Mouse (Mus musculus) heart, embryonic 10.5 days (tissue): Measurements from ENCODE around the gene Neurog3. TPM values are rescaled to one million over a fixed set of nuclear protein-coding genes. Genes with fewer than 3 reads are reported as not detected.
A peak's percentile ranks its signal among the peaks of the same experiment; 100 is the strongest.

Experiments used
- DNase-seq: peaks from one replicate; pipeline ENCODE4 v3.0.0-alpha.2; 2017; ENCODE audit warnings: low spot score
- H3K27ac ChIP-seq: fragments of 300-500 bp; sonication (generic); 2 replicates; pipeline ENCODE4 v1.5.1; 2016; ENCODE audit warnings: mild to moderate bottlenecking
- H3K27me3 ChIP-seq: fragments of 300-500 bp; sonication (generic); 2 replicates; pipeline ENCODE4 v1.6.1; 2016; ENCODE audit warnings: mild to moderate bottlenecking; ENCODE audit not compliant: poor library complexity, insufficient read depth, severe bottlenecking
- H3K36me3 ChIP-seq: fragments of 300-500 bp; sonication (generic); 2 replicates; pipeline ENCODE4 v1.6.1; 2016; ENCODE audit warnings: mild to moderate bottlenecking, moderate library complexity
- H3K4me1 ChIP-seq: fragments of 300-500 bp; sonication (generic); 2 replicates; pipeline ENCODE4 v1.6.1; 2016; ENCODE audit warnings: mild to moderate bottlenecking
- H3K4me3 ChIP-seq: fragments of 300-500 bp; sonication (generic); 2 replicates; pipeline ENCODE4 v1.5.1; 2016; ENCODE audit warnings: mild to moderate bottlenecking, moderate library complexity
- H3K9me3 ChIP-seq: fragments of 300-500 bp; sonication (generic); 2 replicates; pipeline ENCODE4 v1.6.1; 2016; ENCODE audit warnings: mild to moderate bottlenecking, moderate library complexity
- WGBS: fragments of 180-500 bp; shearing (Covaris S2); methylation state at CpG from one replicate; pipeline ENCODE4 v1.1.7; 2016; 5-methylcytosine and 5-hydroxymethylcytosine counted together
- polyA plus RNA-seq: library from polyadenylated mRNA; unstranded; fragments of >200 nt; fragmentation: Nextera tagmentation; extraction: Ambion mirVana; gene quantifications from 2 replicates; pipeline ENCODE4 v1.2.1, GENCODE M21; 2016

The Neurog3 gene
- polyA plus RNA-seq = not detected in 2 replicates

DNA sequence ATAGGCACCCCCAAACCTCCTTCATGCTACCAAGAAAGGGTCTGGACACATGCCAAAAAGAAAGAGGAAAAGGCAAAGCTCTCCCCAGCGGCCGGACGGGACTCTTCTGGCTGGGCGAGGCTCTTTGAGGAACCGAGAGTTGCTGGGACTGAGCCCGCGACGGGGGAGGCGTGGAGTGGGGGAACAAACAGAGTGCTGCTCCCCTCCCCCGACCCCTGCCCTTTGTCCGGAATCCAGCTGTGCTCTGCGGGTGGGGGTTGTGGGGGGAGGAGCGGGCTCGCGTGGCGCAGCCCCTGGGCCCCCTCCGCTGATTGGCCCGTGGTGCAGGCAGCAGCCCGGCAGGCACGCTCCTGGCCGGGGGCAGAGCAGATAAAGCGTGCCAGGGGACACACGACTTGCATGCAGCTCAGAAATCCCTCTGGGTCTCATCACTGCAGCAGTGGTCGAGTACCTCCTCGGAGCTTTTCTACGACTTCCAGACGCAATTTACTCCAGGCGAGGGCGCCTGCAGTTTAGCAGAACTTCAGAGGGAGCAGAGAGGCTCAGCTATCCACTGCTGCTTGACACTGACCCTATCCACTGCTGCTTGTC lies at the start of gene Neurog3:
Gene Neurog3 (plus strand): TSS at position 400 of the 591 bp plus-strand sequence.
- Histone ChIP-seq H3K27ac (no peak within 1 kb of the TSS), H3K27me3 (peaks cover 100% of the 10 kb centered on the region), H3K36me3 (no peaks in the 10 kb centered on the region), H3K4me3 (peak within 1 kb of the TSS; percentile 48), H3K9me3 (no peaks in the 10 kb centered on the region), H3K4me1 (peaks cover 24% of the 10 kb centered on the region)
- under 1% methylated on average over 29 of the region's 29 CpGs for WGBS
- DNase-seq = peak; percentile 60

- H3K36me3 ChIP-seq = no peaks in the 10 kb centered on the region
- WGBS = 59% methylated on average over 2 of the region's 2 CpGs
- H3K4me1 ChIP-seq = no peaks in the 10 kb centered on the region
- H3K27ac ChIP-seq = no peak overlapping the region
- no peak overlapping the region for H3K4me3 ChIP-seq
- H3K27me3 ChIP-seq = no peaks in the 10 kb centered on the region; the same call in 1 of the 2 replicates
- no peak for DNase-seq
- H3K9me3 ChIP-seq = no peaks in the 10 kb centered on the region
Observed at GRCm38 (mm10) chr10:62086044-62086443, 46.8 kb upstream of the Neurog3 start.

DNA sequence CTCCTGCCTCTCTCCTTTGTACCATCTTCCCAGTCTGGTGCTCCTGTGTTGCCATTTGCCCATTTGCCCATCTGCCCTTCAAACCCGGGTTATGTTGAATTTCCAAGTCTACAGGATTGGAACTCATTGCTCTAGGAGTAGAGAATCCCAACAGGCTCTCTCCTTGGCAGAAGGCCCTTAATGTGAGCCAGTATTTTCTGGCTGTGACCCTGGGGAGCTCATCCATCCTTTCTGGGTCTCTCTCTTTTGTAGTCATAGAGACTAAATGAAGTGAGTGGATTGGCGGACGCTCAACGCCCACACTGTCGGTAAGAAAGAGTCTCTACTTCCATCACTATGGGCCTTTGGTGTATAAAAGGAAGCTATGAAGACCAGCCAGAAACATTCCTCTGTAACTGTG lies 46.1 kb upstream of the Neurog3 start:
- no peaks in the 10 kb centered on the region; the same call in 1 of the 2 replicates for H3K27me3 ChIP-seq
- no peaks in the 10 kb centered on the region for H3K36me3 ChIP-seq
- no peaks in the 10 kb centered on the region for H3K4me1 ChIP-seq
- no peak overlapping the region for H3K27ac ChIP-seq
- 89% methylated on average over 5 of the region's 5 CpGs for WGBS
- no peaks in the 10 kb centered on the region for H3K9me3 ChIP-seq
- no peak overlapping the region for H3K4me3 ChIP-seq
- no peak for DNase-seq

GRCm38 (mm10) chr10:62088411-62088810 lies 44.5 kb upstream of the Neurog3 start:
- H3K27ac ChIP-seq = no peak overlapping the region
- no peaks in the 10 kb centered on the region for H3K9me3 ChIP-seq
- 73% methylated on average over 5 of the region's 5 CpGs for WGBS
- no peak overlapping the region for H3K4me3 ChIP-seq
- no peaks in the 10 kb centered on the region for H3K4me1 ChIP-seq
- H3K36me3 ChIP-seq = no peaks in the 10 kb centered on the region
- no peaks in the 10 kb centered on the region; the same call in 1 of the 2 replicates for H3K27me3 ChIP-seq
- no peak for DNase-seq

DNA sequence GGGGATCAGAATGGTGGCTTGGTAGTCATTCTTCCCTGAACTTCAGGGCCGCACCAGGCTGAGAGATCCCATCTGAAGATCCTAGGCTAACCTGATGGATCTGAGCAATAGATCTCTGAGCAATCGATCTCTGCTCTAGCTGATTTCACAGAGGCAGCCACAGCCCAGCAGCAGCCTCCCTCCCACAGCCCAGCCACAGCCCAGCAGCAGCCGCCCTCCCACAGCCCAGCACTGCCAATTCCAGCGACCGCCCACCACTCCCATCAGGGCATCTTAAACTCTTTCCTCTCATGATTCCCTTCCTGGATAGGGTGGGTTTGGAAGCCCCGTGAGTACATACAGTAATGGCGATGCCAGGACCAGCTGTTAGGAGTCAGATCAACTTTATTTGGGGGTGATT lies 43.8 kb upstream of the Neurog3 start:
- WGBS = 70% methylated on average over 7 of the region's 7 CpGs
- H3K4me1 ChIP-seq = no peaks in the 10 kb centered on the region
- H3K4me3 ChIP-seq = no peak overlapping the region
- no peaks in the 10 kb centered on the region for H3K36me3 ChIP-seq
- H3K27ac ChIP-seq = no peak overlapping the region; the same call in 1 of the 2 replicates
- no peaks in the 10 kb centered on the region for H3K9me3 ChIP-seq
- no peak for DNase-seq
- peaks cover 7% of the 10 kb centered on the region; the same call in 1 of the 2 replicates for H3K27me3 ChIP-seq

- Histone ChIP-seq H3K9me3 (no peaks in the 10 kb centered on the region), H3K4me3 (no peak overlapping the region), H3K27ac (no peak overlapping the region)
Observed at GRCm38 (mm10) chr10:62089486-62089885, 43.4 kb upstream of the Neurog3 start.

GRCm38 (mm10) chr10:62093903-62094302 lies 39.0 kb upstream of the Neurog3 start:
- H3K4me3 ChIP-seq = no peak overlapping the region

More at GRCm38 (mm10) chr10:62089486-62089885, 43.4 kb upstream of the Neurog3 start:
- Histone ChIP-seq H3K4me1 (no peaks in the 10 kb centered on the region), H3K27me3 (peaks cover 7% of the 10 kb centered on the region; the same call in 1 of the 2 replicates), H3K36me3 (no peaks in the 10 kb centered on the region)
- no peak for DNase-seq

GRCm38 (mm10) chr10:62094401-62094800 lies 38.5 kb upstream of the Neurog3 start:
- 81% methylated on average over 6 of the region's 6 CpGs for WGBS
- peaks cover 5% of the 10 kb centered on the region for H3K4me1 ChIP-seq
- no peak for DNase-seq
- no peaks in the 10 kb centered on the region for H3K9me3 ChIP-seq
- no peak overlapping the region for H3K4me3 ChIP-seq
- no peak overlapping the region for H3K27ac ChIP-seq
- H3K36me3 ChIP-seq = no peaks in the 10 kb centered on the region
- peaks cover 17% of the 10 kb centered on the region; the same call in 1 of the 2 replicates for H3K27me3 ChIP-seq

More at GRCm38 (mm10) chr10:62093903-62094302, 39.0 kb upstream of the Neurog3 start:
- Histone ChIP-seq H3K36me3 (no peaks in the 10 kb centered on the region), H3K4me1 (peaks cover 5% of the 10 kb centered on the region), H3K27me3 (0 out of 2 replicates have a peak, but pooled peaks cover 12% of the 10 kb centered on the region), H3K27ac (no peak overlapping the region), H3K9me3 (no peaks in the 10 kb centered on the region)
- WGBS = 74% methylated on average over 7 of the region's 7 CpGs
- no peak for DNase-seq

DNA sequence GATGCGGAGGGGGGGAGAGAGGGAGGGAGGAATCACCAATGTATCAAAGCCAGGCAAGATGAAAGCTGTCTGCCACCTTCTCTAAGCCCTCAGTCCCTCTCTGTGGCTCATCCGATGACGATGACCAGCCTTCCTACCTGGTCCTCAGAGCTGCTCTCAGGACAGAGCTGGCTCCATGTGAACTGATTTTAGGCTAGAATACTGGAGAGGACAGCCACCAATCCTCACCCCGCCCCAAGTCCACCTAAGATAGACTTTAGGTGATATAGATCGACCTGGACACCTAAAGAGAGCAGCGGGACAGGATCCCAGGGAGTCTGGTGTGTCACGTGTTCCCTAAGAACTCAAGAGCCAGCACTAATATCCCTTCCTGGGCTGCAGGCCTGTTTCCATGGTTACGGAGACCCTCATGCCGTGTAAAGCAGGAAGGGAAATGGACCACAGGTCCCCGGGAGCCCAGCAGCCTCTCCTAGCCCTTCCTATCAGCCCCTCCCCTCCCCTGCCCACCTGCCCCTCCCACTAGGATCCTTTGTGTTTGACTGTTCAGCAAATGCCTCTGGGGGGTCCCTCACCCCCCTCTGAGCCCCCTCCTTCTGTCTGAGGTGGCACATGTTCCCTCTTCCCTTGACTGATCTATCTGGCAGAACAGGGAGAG lies 33.0 kb upstream of the Neurog3 start:
- 54% methylated on average over 10 of the region's 10 CpGs for WGBS
- Histone ChIP-seq H3K4me1 (peaks cover 5% of the 10 kb centered on the region), H3K27me3 (peaks cover 62% of the 10 kb centered on the region), H3K9me3 (no peaks in the 10 kb centered on the region), H3K4me3 (no peak overlapping the region), H3K36me3 (no peaks in the 10 kb centered on the region), H3K27ac (no peak overlapping the region)
- peak; percentile 57 for DNase-seq

- no peak overlapping the region for H3K4me3 ChIP-seq
- 17% methylated on average over 7 of the region's 7 CpGs for WGBS
- no peaks in the 10 kb centered on the region for H3K36me3 ChIP-seq
- no peak overlapping the region for H3K27ac ChIP-seq
- H3K4me1 ChIP-seq = no peaks in the 10 kb centered on the region
- H3K9me3 ChIP-seq = no peaks in the 10 kb centered on the region
- no peak for DNase-seq
- peaks cover 66% of the 10 kb centered on the region for H3K27me3 ChIP-seq
Observed at GRCm38 (mm10) chr10:62101504-62102439, 31.1 kb upstream of the Neurog3 start.

GRCm38 (mm10) chr10:62104835-62105576 lies 27.9 kb upstream of the Neurog3 start:
- no peaks in the 10 kb centered on the region for H3K9me3 ChIP-seq
- H3K36me3 ChIP-seq = no peaks in the 10 kb centered on the region
- no peaks in the 10 kb centered on the region for H3K4me1 ChIP-seq
- no peak overlapping the region for H3K4me3 ChIP-seq
- H3K27me3 ChIP-seq = peaks cover 82% of the 10 kb centered on the region
- DNase-seq = no peak
- no peak overlapping the region for H3K27ac ChIP-seq
- 25% methylated on average over 7 of the region's 7 CpGs for WGBS

DNA sequence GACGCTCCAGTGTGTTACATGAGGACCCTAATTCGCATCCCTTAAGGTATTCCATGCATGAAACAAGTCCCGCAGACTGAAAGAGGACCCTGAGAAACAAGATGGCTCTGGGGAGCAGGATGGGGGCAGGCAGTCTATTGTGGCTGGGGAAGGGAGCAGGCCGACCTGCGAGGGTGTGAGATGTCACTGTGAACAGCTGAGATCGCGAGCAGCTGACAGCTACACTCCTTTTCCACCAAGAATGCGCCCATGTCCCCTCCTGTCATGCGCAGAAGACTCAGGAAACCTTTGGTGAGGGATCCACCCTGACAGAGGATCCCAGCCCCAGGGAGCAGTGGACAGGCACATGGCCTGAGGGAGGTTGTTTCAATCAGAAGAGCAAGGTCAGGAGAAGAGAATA lies 25.8 kb upstream of the Neurog3 start:
- Histone ChIP-seq H3K27ac (no peak overlapping the region), H3K27me3 (peaks cover 84% of the 10 kb centered on the region), H3K36me3 (no peaks in the 10 kb centered on the region), H3K9me3 (no peaks in the 10 kb centered on the region), H3K4me1 (peaks cover 10% of the 10 kb centered on the region), H3K4me3 (no peak overlapping the region)
- no peak for DNase-seq
- WGBS = 69% methylated on average over 9 of the region's 9 CpGs
